Mouse (Mus musculus): ENCODE data around the gene 4932438A13Rik.

4932438A13Rik gene

GRCm38 (mm10) chr3:36862721-36863275 is at the start of gene 4932438A13Rik:
Gene 4932438A13Rik (plus strand): TSS chr3:36863104.
- peak; percentile 90 for DNase-seq (ENCODE audit: low spot score)

- no peak for DNase-seq (ENCODE audit: low spot score)
Observed at GRCm38 (mm10) chr3:36816633-36817032, 46.3 kb upstream of the 4932438A13Rik start.

DNA sequence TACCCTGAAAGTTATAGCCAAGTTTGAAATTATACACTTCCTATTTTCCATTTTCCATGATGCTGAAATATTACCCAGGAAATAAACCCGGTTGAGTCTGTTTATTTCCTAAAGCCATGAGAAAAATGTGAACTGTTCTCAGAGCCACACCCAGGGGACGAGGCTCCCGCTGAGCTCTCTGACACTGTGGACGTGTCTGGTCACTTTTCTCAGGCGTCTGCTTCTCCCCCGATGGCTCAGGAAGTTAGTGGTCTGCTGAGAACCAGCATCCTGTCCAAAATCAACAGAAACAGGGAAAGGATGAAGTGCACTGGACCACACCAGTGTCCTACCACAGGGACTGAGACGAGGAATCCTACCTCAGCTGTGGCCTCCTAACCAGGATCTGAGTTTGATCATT is 43.5 kb upstream of the 4932438A13Rik start:
- DNase-seq (ENCODE audit: low spot score), result no peak

DNA sequence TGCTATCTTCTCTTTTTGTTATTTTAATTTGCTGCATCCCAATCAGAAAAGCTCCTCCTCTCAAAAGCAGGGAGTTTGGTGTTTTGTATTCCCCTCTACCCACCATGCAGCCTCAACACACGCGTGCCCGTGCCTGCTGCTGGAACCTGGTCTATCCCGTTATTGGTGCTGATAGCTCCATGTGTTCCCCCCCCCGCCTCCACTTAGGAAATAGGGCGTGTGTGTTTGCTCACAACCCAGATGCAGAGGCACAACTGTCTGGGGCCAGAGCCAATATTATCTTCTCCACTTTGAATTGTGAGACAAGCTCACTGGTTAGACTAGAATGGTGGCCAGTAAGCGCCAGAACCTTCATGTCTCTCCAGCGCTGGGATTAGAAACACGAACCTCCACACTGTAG is 41.9 kb upstream of the 4932438A13Rik start:
- DNase-seq (ENCODE audit: low spot score), result no peak

- no peak for DNase-seq (ENCODE audit: low spot score)
Observed at GRCm38 (mm10) chr3:36825098-36825497, 37.8 kb upstream of the 4932438A13Rik start.

GRCm38 (mm10) chr3:36825554-36825953 is 37.4 kb upstream of the 4932438A13Rik start:
- DNase-seq (ENCODE audit: low spot score), result no peak

- DNase-seq (ENCODE audit: low spot score), result no peak
Observed at GRCm38 (mm10) chr3:36827274-36828025, 35.5 kb upstream of the 4932438A13Rik start.

- no peak for DNase-seq (ENCODE audit: low spot score)
Observed at GRCm38 (mm10) chr3:36830218-36830617, 32.7 kb upstream of the 4932438A13Rik start.

- no peak for DNase-seq (ENCODE audit: low spot score)
Observed at GRCm38 (mm10) chr3:36834426-36834825, 28.5 kb upstream of the 4932438A13Rik start.

DNA sequence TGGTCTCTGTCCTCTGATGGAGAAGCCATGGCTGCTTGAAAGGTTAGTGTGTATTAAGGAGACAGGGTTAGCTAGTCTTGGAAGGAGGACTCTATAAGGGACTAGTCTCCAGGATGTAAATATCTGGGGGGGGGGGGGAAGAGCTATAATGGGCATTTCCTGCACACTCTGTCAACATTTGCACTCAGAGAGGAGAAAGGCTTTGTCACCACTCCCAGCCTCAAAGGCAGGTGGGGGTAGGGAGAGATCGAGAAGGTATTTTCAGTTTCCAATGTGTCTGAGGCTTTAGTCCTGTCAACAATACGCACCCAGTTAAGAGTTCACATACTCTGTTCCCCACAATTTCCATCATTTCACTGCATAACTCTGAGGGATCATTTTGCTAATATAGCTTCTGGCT is 28.1 kb upstream of the 4932438A13Rik start:
- no peak for DNase-seq (ENCODE audit: low spot score)

GRCm38 (mm10) chr3:36835525-36836203 is 27.2 kb upstream of the 4932438A13Rik start:
- no peak for DNase-seq (ENCODE audit: low spot score)

GRCm38 (mm10) chr3:36836833-36837232 is 26.1 kb upstream of the 4932438A13Rik start:
- DNase-seq (ENCODE audit: low spot score), result no peak

- peak; percentile 10 for DNase-seq (ENCODE audit: low spot score)
Observed at GRCm38 (mm10) chr3:36840650-36841555, 22.0 kb upstream of the 4932438A13Rik start.

GRCm38 (mm10) chr3:36853733-36854440 is 9.0 kb upstream of the 4932438A13Rik start:
- DNase-seq (ENCODE audit: low spot score), result no peak

- DNase-seq (ENCODE audit: low spot score), result no peak
Observed at GRCm38 (mm10) chr3:36861411-36862410, 1.2 kb upstream of the 4932438A13Rik start.

- DNase-seq (ENCODE audit: low spot score), result no peak
Observed at GRCm38 (mm10) chr3:36863427-36863826, 523 bp downstream of the 4932438A13Rik start.

GRCm38 (mm10) chr3:36863881-36864280 is 977 bp downstream of the 4932438A13Rik start:
- no peak for DNase-seq (ENCODE audit: low spot score)

GRCm38 (mm10) chr3:36864466-36864865 is 1.6 kb downstream of the 4932438A13Rik start:
- DNase-seq (ENCODE audit: low spot score), result no peak

DNA sequence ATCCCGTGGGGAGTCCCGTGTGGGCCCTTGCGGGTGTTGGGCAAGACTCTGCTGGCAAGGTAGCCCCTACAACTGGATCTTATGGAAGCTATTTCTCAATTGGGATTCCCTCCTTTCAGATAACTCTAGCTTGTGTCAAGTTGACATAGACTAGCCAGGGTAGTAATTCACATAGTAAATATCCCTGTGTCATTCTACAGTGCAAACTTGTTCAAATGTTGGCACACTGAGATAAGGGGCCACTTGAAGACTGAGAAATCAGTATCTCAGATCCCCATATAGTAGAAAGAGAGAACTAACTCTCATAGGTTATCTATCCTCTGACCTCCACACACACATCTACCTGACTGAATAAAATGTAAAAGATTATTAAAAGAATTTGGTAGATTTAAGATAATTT is 42.5 kb downstream of the 4932438A13Rik start:
- DNase-seq (ENCODE audit: low spot score), result no peak

GRCm38 (mm10) chr3:36917832-36918231 is 54.9 kb downstream of the 4932438A13Rik start:
- no peak for DNase-seq (ENCODE audit: low spot score)
